ENCODE assay signal across 24 mouse cellular contexts in the genomic region with DNA sequence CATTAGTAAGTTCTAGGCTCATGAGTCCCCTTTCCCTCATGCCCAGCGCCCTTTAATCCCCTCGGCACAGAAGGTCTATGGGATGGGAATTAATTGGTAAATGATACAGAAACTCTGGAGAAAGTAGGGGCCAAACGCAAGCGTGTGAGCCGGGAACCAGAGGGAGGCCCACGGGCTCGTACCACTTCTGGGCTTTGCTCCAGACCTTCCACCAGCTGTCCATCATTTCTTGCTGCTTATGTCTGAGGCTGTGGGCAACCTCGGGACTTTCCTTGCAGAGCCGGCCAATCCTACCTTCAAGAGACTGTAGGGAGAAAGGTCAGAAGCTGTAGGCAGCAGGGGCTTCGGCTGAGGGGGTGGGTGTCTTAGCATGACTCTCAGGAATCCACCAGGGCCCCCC. TPM values are rescaled to one million over a fixed set of nuclear protein-coding genes. Genes with fewer than 3 reads are reported as not detected.
DNase-seq lines count a peak whose midpoint lies in the region; ATAC-seq and TF ChIP-seq lines count a peak whose summit lies in the region.
"Had no signal": no experiment of that assay in that cellular context is flagged by ENCODE, and none has a peak within 500 bp of the region (broad histone marks: within the 10 kb centered on the region; RNA-seq: fewer than 3 reads in every experiment).

No protein-coding gene starts in this region.

- no peaks in the 10 kb centered on the region for H3K9me3 ChIP-seq in embryonic facial prominence, embryonic 13.5 days
- H3K9me3 ChIP-seq in embryonic facial prominence, embryonic 10.5 days = no peaks in the 10 kb centered on the region
- no peaks in the 10 kb centered on the region for H3K9me3 ChIP-seq in heart, postnatal 0 days (replicated peaks; ENCODE audit: control insufficient read depth, low read length)
- H3K9me3 ChIP-seq: embryonic facial prominence, embryonic 12.5 days; forebrain, embryonic 12.5 days; forebrain, embryonic 15.5 days; G1E; heart, embryonic 12.5 days; hindbrain, embryonic 10.5 days; hindbrain, embryonic 13.5 days; intestine, embryonic 15.5 days had no signal

- H3K9ac ChIP-seq in embryonic facial prominence, embryonic 13.5 days = peak overlapping the region; percentile 44
- H3K9ac ChIP-seq in heart, postnatal 0 days (replicated peaks; ENCODE audit: low read depth, low read length) = no peak overlapping the region
- H3K9ac ChIP-seq: embryonic facial prominence, embryonic 12.5 days; forebrain, embryonic 12.5 days; forebrain, embryonic 15.5 days; heart, embryonic 12.5 days; hindbrain, embryonic 13.5 days; intestine, embryonic 15.5 days had no signal

- no peak for TF ChIP-seq CTCF in heart, postnatal 0 days (IDR thresholded peaks at IDR 0.05; ENCODE audit: low read depth)

- H3K27me3 ChIP-seq in embryonic facial prominence, embryonic 13.5 days = no peaks in the 10 kb centered on the region
- H3K27me3 ChIP-seq in embryonic facial prominence, embryonic 10.5 days (replicated peaks; ENCODE audit: low read depth, poor library complexity, severe bottlenecking) = no peaks in the 10 kb centered on the region
- no peaks in the 10 kb centered on the region for H3K27me3 ChIP-seq in heart, postnatal 0 days (ENCODE audit: control insufficient read depth, insufficient read depth, low read length)
- H3K27me3 ChIP-seq: embryonic facial prominence, embryonic 12.5 days; forebrain, embryonic 12.5 days; forebrain, embryonic 15.5 days; hindbrain, embryonic 13.5 days; intestine, embryonic 15.5 days; Patski had no signal

- H3K4me2 ChIP-seq in embryonic facial prominence, embryonic 13.5 days = no peak overlapping the region
- no peak overlapping the region for H3K4me2 ChIP-seq in heart, postnatal 0 days (ENCODE audit: low read depth, low read length)
- H3K4me2 ChIP-seq: embryonic facial prominence, embryonic 12.5 days; forebrain, embryonic 12.5 days; forebrain, embryonic 15.5 days; heart, embryonic 12.5 days; hindbrain, embryonic 13.5 days; intestine, embryonic 15.5 days had no signal

- TF ChIP-seq EP300 in heart, postnatal 0 days (IDR thresholded peaks at IDR 0.05; ENCODE audit: low read depth) = no peak

- 79% methylated on average over 10 of the region's 10 CpGs for whole genome bisulfite sequencing in embryonic facial prominence, embryonic 13.5 days
- WGBS in embryonic facial prominence, embryonic 10.5 days = 91% methylated on average over 10 of the region's 10 CpGs
- WGBS in heart, postnatal 0 days = 60% methylated on average over 10 of the region's 10 CpGs

- ATAC-seq in embryonic facial prominence, embryonic 13.5 days (ENCODE audit: insufficient number of reproducible peaks, insufficient read depth, low FRiP score, low TSS enrichment, low read depth) = no peak
- ATAC-seq in heart, postnatal 0 days (ENCODE audit: insufficient read depth, low read depth) = no peak
- ATAC-seq: forebrain, embryonic 15.5 days; hindbrain, embryonic 16.5 days; intestine, embryonic 15.5 days; Patski had no signal

- no peak overlapping the region for H3K4me3 ChIP-seq in embryonic facial prominence, embryonic 13.5 days
- no peak overlapping the region for H3K4me3 ChIP-seq in embryonic facial prominence, embryonic 10.5 days
- no peak overlapping the region for H3K4me3 ChIP-seq in heart, postnatal 0 days (ENCODE audit: low read depth, low read length)
- H3K4me3 ChIP-seq: embryonic facial prominence, embryonic 12.5 days; erythroblast, embryonic 14.5 days; forebrain, embryonic 12.5 days; forebrain, embryonic 15.5 days; heart, adult 2 months; heart, embryonic 12.5 days; hindbrain, embryonic 10.5 days; hindbrain, embryonic 13.5 days; intestine, embryonic 15.5 days had no signal

- DNase-seq in embryonic facial prominence, embryonic 10.5 days (ENCODE audit: low spot score) = no peak
- no peak for DNase-seq in heart, postnatal 0 days (ENCODE audit: low spot score)
- no peak for DNase-seq in heart, adult 8-10 months (ENCODE audit: low spot score)
- peak; percentile 16 for DNase-seq in adipocyte (ENCODE audit: low spot score)
- DNase-seq in layer of hippocampus, adult 9-10 months (ENCODE audit: low spot score) = no peak
- DNase-seq: B cell, adult 2 months; cerebellum, adult 11 months; cerebellum, adult 2 months; cerebellum, adult 9-11 months; gastrocnemius, postnatal 25 days; kidney, adult 11 months had no signal

- no peaks in the 10 kb centered on the region for H3K36me3 ChIP-seq in embryonic facial prominence, embryonic 13.5 days
- H3K36me3 ChIP-seq in embryonic facial prominence, embryonic 10.5 days (replicated peaks) = no peaks in the 10 kb centered on the region
- no peaks in the 10 kb centered on the region for H3K36me3 ChIP-seq in heart, postnatal 0 days (replicated peaks; ENCODE audit: control insufficient read depth, insufficient read depth, low read length)
- H3K36me3 ChIP-seq: embryonic facial prominence, embryonic 12.5 days; forebrain, embryonic 12.5 days; forebrain, embryonic 15.5 days; G1E; heart, embryonic 12.5 days; hindbrain, embryonic 10.5 days; hindbrain, embryonic 13.5 days; intestine, embryonic 15.5 days had no signal

- no peak overlapping the region for H3K27ac ChIP-seq in embryonic facial prominence, embryonic 13.5 days
- H3K27ac ChIP-seq in embryonic facial prominence, embryonic 10.5 days (replicated peaks) = no peak overlapping the region
- H3K27ac ChIP-seq in heart, postnatal 0 days (ENCODE audit: low read depth) = peak overlapping the region; percentile 94
- H3K27ac ChIP-seq: embryonic facial prominence, embryonic 12.5 days; forebrain, embryonic 12.5 days; forebrain, embryonic 15.5 days; hindbrain, embryonic 10.5 days; hindbrain, embryonic 13.5 days; intestine, embryonic 15.5 days had no signal

- peaks cover 16% of the 10 kb centered on the region for H3K4me1 ChIP-seq in embryonic facial prominence, embryonic 13.5 days
- peaks cover 20% of the 10 kb centered on the region for H3K4me1 ChIP-seq in embryonic facial prominence, embryonic 10.5 days
- H3K4me1 ChIP-seq in heart, postnatal 0 days (ENCODE audit: control insufficient read depth, insufficient read depth) = peaks cover 26% of the 10 kb centered on the region
- H3K4me1 ChIP-seq: embryonic facial prominence, embryonic 12.5 days; forebrain, embryonic 12.5 days; forebrain, embryonic 15.5 days; hindbrain, embryonic 13.5 days; intestine, embryonic 15.5 days had no signal

RNA-seq across cellular contexts. Expression of gene Pla2g4b, which starts 22.7 kb away (rescaled TPM):
- polyA plus RNA-seq in embryonic facial prominence, embryonic 13.5 days (2015; fragmentation: Nextera tagmentation; extraction: Ambion mirVana) = 1.8 and 2.6 TPM in 2 replicates
- polyA plus RNA-seq in embryonic facial prominence, embryonic 10.5 days (2016; fragmentation: Nextera tagmentation; extraction: Ambion mirVana) = 1.8 and 2.8 TPM in 2 replicates
- 8.0 TPM in 1 of 2 replicates, not detected in the other for total RNA-seq in heart, postnatal 0 days (2014; rRNA removed; ENCODE audit: low replicate concordance)
- polyA plus RNA-seq in heart, postnatal 0 days (2015; fragmentation: Nextera tagmentation; extraction: Ambion mirVana) = 0.20 and 0.37 TPM in 2 replicates
- total RNA-seq in heart, adult 8-10 months (2022) = 1 to 10 TPM in 3 of 4 experiments, under 1 TPM in 1; 0.72 to 1.8 (median 1.3) TPM

RNA-seq across cellular contexts. Expression of gene Gm28042, which starts 28.6 kb away (rescaled TPM):
- 5.2 and 5.4 TPM in 2 replicates for polyA plus RNA-seq in embryonic facial prominence, embryonic 13.5 days (2015; fragmentation: Nextera tagmentation; extraction: Ambion mirVana)
- polyA plus RNA-seq in embryonic facial prominence, embryonic 10.5 days (2016; fragmentation: Nextera tagmentation; extraction: Ambion mirVana) = 5.6 and 6.2 TPM in 2 replicates
- 0.12 and 18.7 TPM in 2 replicates for total RNA-seq in heart, postnatal 0 days (2014; rRNA removed; ENCODE audit: low replicate concordance)
- polyA plus RNA-seq in heart, postnatal 0 days (2015; fragmentation: Nextera tagmentation; extraction: Ambion mirVana) = 0.74 and 1.4 TPM in 2 replicates
- total RNA-seq in heart, adult 8-10 months (2022) = under 1 TPM; 0.16 to 0.59 (median 0.21) TPM

RNA-seq across cellular contexts. Expression of gene Jmjd7, which starts 28.6 kb away (rescaled TPM):
- 20.4 and 24.3 TPM in 2 replicates for polyA plus RNA-seq in embryonic facial prominence, embryonic 13.5 days (2015; fragmentation: Nextera tagmentation; extraction: Ambion mirVana)
- 20.4 and 20.6 TPM in 2 replicates for polyA plus RNA-seq in embryonic facial prominence, embryonic 10.5 days (2016; fragmentation: Nextera tagmentation; extraction: Ambion mirVana)
- total RNA-seq in heart, postnatal 0 days (2014; rRNA removed; ENCODE audit: low replicate concordance) = 8.5 and 14.1 TPM in 2 replicates
- 18.0 and 20.3 TPM in 2 replicates for polyA plus RNA-seq in heart, postnatal 0 days (2015; fragmentation: Nextera tagmentation; extraction: Ambion mirVana)
- 1 to 10 TPM; 6.6 to 8.6 (median 7.2) TPM for total RNA-seq in heart, adult 8-10 months (2022)
